Comparison of ENCODE assay signal across 18 mouse cellular contexts in the genomic region with DNA sequence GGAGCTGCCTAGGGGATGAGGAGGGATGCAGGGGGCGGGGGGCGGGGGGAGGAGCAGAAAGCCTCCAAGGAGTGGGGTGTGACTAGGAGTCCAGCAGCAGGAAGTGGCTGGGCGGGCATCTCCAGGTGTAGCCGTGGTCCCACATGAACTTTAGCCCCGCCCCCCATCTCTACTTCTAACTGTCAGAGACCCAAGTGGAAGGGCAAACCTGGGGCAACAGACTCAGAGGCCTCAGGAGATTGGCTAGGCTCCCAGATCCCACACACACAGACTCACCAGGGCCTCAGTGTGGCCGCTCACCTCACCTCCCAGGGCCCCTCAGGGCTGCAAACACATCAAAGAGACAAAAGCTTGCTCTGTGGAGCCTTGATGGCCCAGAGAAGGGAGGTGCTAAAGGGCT. TPM values are rescaled to one million over a fixed set of nuclear protein-coding genes. Genes with fewer than 3 reads are reported as not detected.
"Had no signal": no experiment of that assay in that cellular context is flagged by ENCODE, and none has a peak within 500 bp of the region (broad histone marks: within the 10 kb centered on the region; RNA-seq: fewer than 3 reads in every experiment).

No protein-coding gene starts in this region.

- H3K9ac ChIP-seq: liver, embryonic 15.5 days; lung, embryonic 14.5 days; neural tube, embryonic 15.5 days had no signal

- H3K4me2 ChIP-seq: liver, embryonic 11.5 days; liver, embryonic 15.5 days; lung, embryonic 14.5 days; neural tube, embryonic 15.5 days had no signal

- H3K4me1 ChIP-seq: liver, embryonic 15.5 days had no signal

- H3K4me3 ChIP-seq: left cerebral cortex, adult 2 months; limb, embryonic 10.5 days; liver, embryonic 15.5 days; midbrain, embryonic 10.5 days; myocyte; neural tube, embryonic 15.5 days had no signal

- DNase-seq: kidney, adult 9 months; kidney, postnatal 14 days; lung, embryonic 14.5 days; lung, postnatal 10 days; lung, postnatal 4 days; midbrain, embryonic 14.5 days; right cerebral cortex, adult 18-20 months; right cerebral cortex, postnatal 25 days had no signal

- ATAC-seq: intestine, postnatal 0 days had no signal

- H3K9me3 ChIP-seq: liver, embryonic 15.5 days; midbrain, embryonic 10.5 days; neural tube, embryonic 15.5 days had no signal

- H3K27ac ChIP-seq: left cerebral cortex, adult 2 months; limb, embryonic 10.5 days; liver, embryonic 15.5 days; midbrain, embryonic 10.5 days; neural tube, embryonic 15.5 days; stomach, postnatal 0 days had no signal

RNA-seq across cellular contexts. Expression of a gene that starts 47.3 kb away (rescaled TPM):
- polyA plus RNA-seq: midbrain, embryonic 14.5 days; myocyte; neural tube, embryonic 11.5 days had no signal
